Mouse (Mus musculus): ENCODE results near the gene Rab3b. TPM values are rescaled to one million over a fixed set of nuclear protein-coding genes. Genes with fewer than 3 reads are reported as not detected.
A peak's percentile ranks its signal among the peaks of the same experiment; 100 is the strongest.

The Rab3b gene
- 8.6 and 9.8 TPM in 2 replicates for polyA plus RNA-seq (2015; fragmentation: Nextera tagmentation; extraction: Ambion mirVana)

DNA sequence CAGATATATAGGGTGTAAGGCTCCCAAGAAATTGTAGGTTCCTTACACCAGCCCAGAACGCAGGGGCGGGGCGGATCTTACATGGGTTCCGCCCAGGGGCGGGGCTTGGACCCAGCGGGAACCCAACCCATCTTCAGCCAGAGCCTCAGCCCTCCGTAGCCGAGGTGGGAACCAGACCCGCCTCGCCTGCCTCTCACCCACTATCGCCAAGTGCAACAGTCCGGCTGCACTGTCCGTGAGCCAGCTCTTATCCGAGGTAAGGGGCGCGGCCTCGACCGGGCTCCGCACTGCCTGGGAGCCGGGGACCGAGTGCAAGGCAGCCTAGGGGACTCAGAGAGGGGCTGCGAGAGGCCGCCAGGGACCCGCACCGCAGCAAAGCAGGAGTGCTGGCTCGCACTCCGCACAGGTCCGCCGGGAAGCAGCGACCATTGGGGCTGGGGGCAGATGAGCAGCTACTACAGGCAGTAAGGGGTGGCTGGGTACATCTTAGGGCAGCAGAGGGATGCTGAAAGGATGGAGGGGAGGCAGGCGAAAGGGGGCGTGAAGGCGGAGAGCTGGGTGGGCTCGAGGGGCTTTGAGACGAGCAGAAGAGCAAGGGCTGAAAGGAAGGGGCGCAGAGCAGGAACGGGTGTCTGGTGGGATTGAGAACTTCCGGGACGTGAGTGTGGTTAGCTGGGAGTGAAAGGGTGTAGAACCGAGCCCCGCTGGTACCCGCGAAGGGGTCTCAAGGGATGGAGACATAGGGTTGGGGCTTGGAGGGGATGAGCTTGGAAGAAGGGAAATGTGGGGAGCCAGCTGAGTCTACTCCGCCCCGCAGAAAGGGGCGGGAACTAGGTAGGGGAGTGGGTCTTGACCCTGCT lies at the start of gene Rab3b:
Gene Rab3b (plus strand): TSS at position 101 of the 860 bp plus-strand sequence.
- Histone ChIP-seq H3K4me2 (ENCODE audit: low read depth, low read length) (peak within 1 kb of the TSS; percentile 99), H3K9me3 (ENCODE audit: control insufficient read depth, low read length) (no peaks in the 10 kb centered on the region), H3K4me1 (ENCODE audit: control insufficient read depth, insufficient read depth, low read length) (peaks cover 9% of the 10 kb centered on the region; the same call in 1 of the 2 replicates), H3K27ac (ENCODE audit: low read length) (no peak within 1 kb of the TSS), H3K27me3 (replicated peaks; ENCODE audit: control insufficient read depth, insufficient read depth, low read length) (no peaks in the 10 kb centered on the region), H3K36me3 (ENCODE audit: control insufficient read depth, insufficient read depth, low read length) (no peaks in the 10 kb centered on the region), H3K9ac (ENCODE audit: low read depth, low read length) (peak within 1 kb of the TSS; percentile 66), H3K4me3 (ENCODE audit: low read length) (peak within 1 kb of the TSS; percentile 72)
- under 1% methylated on average over 46 of the region's 46 CpGs for WGBS
- ATAC-seq: peak; percentile 94

DNA sequence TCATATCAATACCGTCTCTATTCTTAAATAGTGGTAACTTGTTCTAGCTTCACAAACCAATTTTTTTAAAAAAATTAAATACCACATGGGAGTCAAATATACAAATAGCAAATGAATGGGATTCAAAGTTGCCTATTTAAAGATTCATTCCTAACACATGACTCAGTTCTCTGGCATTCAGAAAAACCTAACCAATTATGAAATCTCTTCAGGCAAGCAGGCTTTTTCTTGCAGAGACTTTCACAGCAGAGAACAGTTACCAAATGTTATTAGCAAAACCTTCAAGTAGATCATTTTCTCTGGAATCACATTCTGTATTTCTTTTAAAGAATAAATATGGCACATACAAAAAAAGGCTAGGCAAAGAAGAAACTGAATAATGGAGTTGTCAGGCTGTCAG lies 48.2 kb upstream of the Rab3b start:
- no peak overlapping the region for H3K4me3 ChIP-seq (ENCODE audit: low read length)
- H3K36me3 ChIP-seq (ENCODE audit: control insufficient read depth, insufficient read depth, low read length): peaks cover 8% of the 10 kb centered on the region; the same call in 1 of the 2 replicates
- H3K4me2 ChIP-seq (ENCODE audit: low read depth, low read length): no peak overlapping the region
- ATAC-seq: no peak
- H3K4me1 ChIP-seq (ENCODE audit: control insufficient read depth, insufficient read depth, low read length): peaks cover 14% of the 10 kb centered on the region
- H3K27ac ChIP-seq (ENCODE audit: low read length): no peak overlapping the region
- no peak overlapping the region for H3K9ac ChIP-seq (ENCODE audit: low read depth, low read length)
- 83% methylated on average over 1 of the region's 1 CpGs for WGBS
- H3K9me3 ChIP-seq (ENCODE audit: control insufficient read depth, low read length): no peaks in the 10 kb centered on the region
- H3K27me3 ChIP-seq (replicated peaks; ENCODE audit: control insufficient read depth, insufficient read depth, low read length): no peaks in the 10 kb centered on the region

DNA sequence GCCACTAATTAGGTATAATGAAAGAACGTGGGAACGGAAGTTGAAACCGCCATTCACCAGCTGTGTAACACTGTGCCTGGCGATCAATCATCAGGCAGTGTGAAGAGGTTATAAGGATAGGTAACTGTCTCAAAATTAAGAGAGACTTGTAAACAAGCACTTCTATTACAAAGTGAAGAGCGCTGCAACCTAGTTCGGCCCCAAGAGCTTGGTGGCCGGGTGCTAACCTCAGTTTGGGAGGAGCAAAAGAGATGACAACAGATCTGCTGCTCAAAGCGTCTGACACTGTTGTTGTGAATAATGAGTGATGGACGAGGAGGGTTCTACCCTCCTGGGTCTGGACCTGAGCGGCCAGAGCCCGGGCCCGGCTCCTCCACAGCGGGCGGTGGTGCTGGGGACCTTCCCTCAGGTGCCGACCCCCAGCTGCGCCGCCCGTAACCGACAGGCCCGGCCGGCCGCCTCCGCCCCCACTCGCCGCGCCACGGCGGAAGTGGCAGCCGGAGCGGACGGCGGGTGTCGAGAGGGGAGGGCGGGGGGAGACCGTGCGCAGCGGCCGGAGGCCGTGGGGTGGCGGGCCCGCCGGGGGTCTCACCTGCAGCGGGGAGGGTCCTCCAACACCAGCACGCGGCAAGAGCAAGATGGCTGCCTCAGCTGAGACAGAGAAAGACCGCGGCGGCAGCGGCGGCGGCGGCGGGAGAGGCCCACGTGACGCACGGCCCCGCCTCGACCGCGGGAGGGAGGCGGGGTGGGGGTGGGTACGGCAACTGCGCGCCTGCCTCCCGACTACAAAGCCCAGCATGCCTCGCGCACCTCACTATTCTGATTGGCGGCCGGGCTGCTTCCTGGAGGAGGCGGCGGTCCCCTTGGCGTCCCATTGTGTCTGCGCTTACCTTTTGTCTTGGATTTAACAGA lies 45.7 kb upstream of the Rab3b start, which contains the start of gene Btf3l4:
Gene Btf3l4 (minus strand): TSS at position 699 of the 912 bp plus-strand sequence.
- Histone ChIP-seq H3K27me3 (replicated peaks; ENCODE audit: control insufficient read depth, insufficient read depth, low read length) (no peaks in the 10 kb centered on the region), H3K4me1 (ENCODE audit: control insufficient read depth, insufficient read depth, low read length) (peaks cover 23% of the 10 kb centered on the region), H3K36me3 (ENCODE audit: control insufficient read depth, insufficient read depth, low read length) (peaks cover 3% of the 10 kb centered on the region; the same call in 1 of the 2 replicates), H3K4me3 (ENCODE audit: low read length) (peak within 1 kb of the TSS; percentile 91), H3K9me3 (ENCODE audit: control insufficient read depth, low read length) (no peaks in the 10 kb centered on the region), H3K4me2 (ENCODE audit: low read depth, low read length) (peak within 1 kb of the TSS; percentile 68), H3K27ac (ENCODE audit: low read length) (peak within 1 kb of the TSS; percentile 99), H3K9ac (ENCODE audit: low read depth, low read length) (peak within 1 kb of the TSS; percentile 97)
- under 1% methylated on average over 61 of the region's 73 CpGs for WGBS
- ATAC-seq: peak; percentile 94

DNA sequence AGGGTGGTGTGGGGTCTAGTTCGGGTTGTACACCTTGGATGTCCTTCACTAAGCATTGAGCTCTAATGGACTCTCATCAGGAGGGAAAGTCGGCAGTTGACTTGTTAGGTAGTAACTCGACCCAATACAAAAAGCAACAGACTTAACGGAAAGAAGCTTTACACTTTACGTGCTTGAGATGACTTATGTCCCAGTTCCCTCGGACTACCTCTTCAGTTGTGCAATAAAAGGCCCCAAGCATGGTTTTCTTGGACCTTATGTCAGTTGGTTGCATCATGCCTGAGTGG lies 45.1 kb upstream of the Rab3b start:
- peak overlapping the region; percentile 91 for H3K4me3 ChIP-seq (ENCODE audit: low read length)
- peaks cover 3% of the 10 kb centered on the region; the same call in 1 of the 2 replicates for H3K36me3 ChIP-seq (ENCODE audit: control insufficient read depth, insufficient read depth, low read length)
- no peaks in the 10 kb centered on the region for H3K9me3 ChIP-seq (ENCODE audit: control insufficient read depth, low read length)
- under 1% methylated on average over 6 of the region's 6 CpGs for WGBS
- H3K4me1 ChIP-seq (ENCODE audit: control insufficient read depth, insufficient read depth, low read length): peaks cover 25% of the 10 kb centered on the region
- no peak for ATAC-seq
- no peaks in the 10 kb centered on the region for H3K27me3 ChIP-seq (replicated peaks; ENCODE audit: control insufficient read depth, insufficient read depth, low read length)
- H3K4me2 ChIP-seq (ENCODE audit: low read depth, low read length): peak overlapping the region; percentile 68
- peak overlapping the region; percentile 97 for H3K9ac ChIP-seq (ENCODE audit: low read depth, low read length)
- peak overlapping the region; percentile 99 for H3K27ac ChIP-seq (ENCODE audit: low read length)

DNA sequence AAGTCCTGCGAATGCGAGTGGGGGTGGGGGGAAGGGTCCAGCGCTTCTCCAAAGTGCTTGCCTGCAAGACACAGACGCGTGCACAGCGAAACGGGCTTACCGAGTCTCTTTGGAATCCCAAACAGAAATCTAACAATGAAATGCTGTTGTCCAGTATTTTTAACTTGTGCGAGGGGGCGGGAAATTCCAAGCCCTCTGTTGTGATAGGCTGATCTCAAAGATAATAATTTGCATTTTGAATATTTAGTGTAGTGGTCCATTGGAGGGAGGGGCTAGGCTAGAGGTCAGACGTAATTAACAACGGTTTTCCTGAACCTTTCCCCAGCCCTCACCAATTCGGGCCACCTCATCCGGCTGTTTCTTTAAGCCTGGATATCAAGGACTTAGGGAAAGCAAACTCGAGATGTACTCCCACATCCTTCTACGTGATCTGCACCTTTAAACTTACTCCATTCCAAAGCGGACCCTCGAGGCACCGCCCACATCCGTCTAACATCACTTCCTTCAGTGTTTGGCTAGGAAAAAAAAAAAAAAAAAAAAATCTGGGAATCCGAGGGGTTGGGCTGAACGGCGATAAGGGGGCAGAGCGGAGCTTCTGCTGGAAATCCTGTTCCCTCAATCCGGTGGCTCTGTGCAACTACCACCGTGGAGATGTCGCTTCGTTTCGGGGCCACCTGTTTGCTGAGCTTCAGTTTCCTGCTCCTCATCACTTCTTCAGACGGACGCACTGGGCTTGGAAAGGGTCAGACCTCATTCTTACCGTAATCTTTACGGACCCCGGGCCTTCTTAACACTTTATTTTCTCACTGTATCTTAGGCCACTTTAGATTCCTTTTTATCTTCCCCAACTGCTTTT lies 44.5 kb upstream of the Rab3b start, which contains the start of gene Txndc12:
Gene Txndc12 (plus strand): TSS at position 487 of the 856 bp plus-strand sequence.
- peak; percentile 81 for ATAC-seq
- H3K4me2 ChIP-seq (ENCODE audit: low read depth, low read length): peak within 1 kb of the TSS; percentile 84
- H3K9ac ChIP-seq (ENCODE audit: low read depth, low read length): peak within 1 kb of the TSS; percentile 97
- H3K36me3 ChIP-seq (ENCODE audit: control insufficient read depth, insufficient read depth, low read length): no peaks in the 10 kb centered on the region
- peak within 1 kb of the TSS; percentile 91 for H3K4me3 ChIP-seq (ENCODE audit: low read length)
- WGBS: under 1% methylated on average over 34 of the region's 34 CpGs
- H3K27ac ChIP-seq (ENCODE audit: low read length): peak within 1 kb of the TSS; percentile 99
- no peaks in the 10 kb centered on the region for H3K27me3 ChIP-seq (replicated peaks; ENCODE audit: control insufficient read depth, insufficient read depth, low read length)
- no peaks in the 10 kb centered on the region for H3K9me3 ChIP-seq (ENCODE audit: control insufficient read depth, low read length)
- peaks cover 25% of the 10 kb centered on the region for H3K4me1 ChIP-seq (ENCODE audit: control insufficient read depth, insufficient read depth, low read length)

DNA sequence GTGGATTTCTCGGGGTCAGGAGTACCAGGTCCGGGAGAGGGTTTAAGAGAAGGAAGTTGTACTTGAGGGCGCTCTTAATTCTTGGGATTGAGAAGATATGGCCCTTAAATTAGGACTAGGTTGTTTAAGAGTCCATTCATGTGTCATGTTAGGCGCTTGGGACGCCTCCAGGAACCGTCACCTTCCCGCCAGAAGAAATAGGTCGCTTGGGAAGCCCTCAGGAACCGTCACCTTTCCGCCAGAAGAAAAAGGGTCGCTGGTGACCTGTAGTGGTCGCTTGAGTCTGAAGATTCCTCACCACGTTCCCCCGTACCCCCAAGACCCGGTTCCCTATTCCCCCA lies 43.9 kb upstream of the Rab3b start:
- H3K27me3 ChIP-seq (replicated peaks; ENCODE audit: control insufficient read depth, insufficient read depth, low read length): no peaks in the 10 kb centered on the region
- no peak for ATAC-seq
- WGBS: under 1% methylated on average over 15 of the region's 15 CpGs

DNA sequence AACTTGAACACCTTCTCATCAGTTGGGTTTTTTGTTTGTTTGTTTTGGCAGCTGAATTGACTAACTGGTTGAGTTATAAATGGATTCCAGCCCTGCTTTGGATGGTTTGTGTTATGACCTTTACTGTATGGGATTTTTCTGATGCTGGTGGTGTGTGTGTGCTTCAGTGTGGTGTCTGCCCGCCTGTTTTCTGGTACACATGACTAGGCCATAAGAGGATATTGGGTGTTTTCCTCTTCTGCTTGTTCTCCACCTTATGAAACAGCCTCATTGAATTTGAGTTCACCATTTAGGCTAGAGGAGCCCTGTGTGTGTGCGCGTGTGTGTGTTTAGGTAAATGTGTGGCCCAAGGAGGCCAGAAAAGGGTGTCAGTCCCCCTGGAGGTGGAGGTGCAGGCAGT lies 43.4 kb upstream of the Rab3b start:
- no peaks in the 10 kb centered on the region for H3K27me3 ChIP-seq (replicated peaks; ENCODE audit: control insufficient read depth, insufficient read depth, low read length)
- peak overlapping the region; percentile 99 for H3K27ac ChIP-seq (ENCODE audit: low read length)
- peak overlapping the region; percentile 91 for H3K4me3 ChIP-seq (ENCODE audit: low read length)
- H3K9ac ChIP-seq (ENCODE audit: low read depth, low read length): peak overlapping the region; percentile 97
- ATAC-seq: no peak
- peak overlapping the region; percentile 84 for H3K4me2 ChIP-seq (ENCODE audit: low read depth, low read length)
- peaks cover 25% of the 10 kb centered on the region for H3K4me1 ChIP-seq (ENCODE audit: control insufficient read depth, insufficient read depth, low read length)
- 48% methylated on average over 3 of the region's 3 CpGs for WGBS
- H3K9me3 ChIP-seq (ENCODE audit: control insufficient read depth, low read length): no peaks in the 10 kb centered on the region
- no peaks in the 10 kb centered on the region for H3K36me3 ChIP-seq (ENCODE audit: control insufficient read depth, insufficient read depth, low read length)

More for the DNA sequence above, 43.9 kb upstream of the Rab3b start:
- Histone ChIP-seq H3K4me1 (ENCODE audit: control insufficient read depth, insufficient read depth, low read length) (peaks cover 25% of the 10 kb centered on the region), H3K4me2 (ENCODE audit: low read depth, low read length) (peak overlapping the region; percentile 84), H3K4me3 (ENCODE audit: low read length) (peak overlapping the region; percentile 91), H3K27ac (ENCODE audit: low read length) (peak overlapping the region; percentile 99), H3K36me3 (ENCODE audit: control insufficient read depth, insufficient read depth, low read length) (no peaks in the 10 kb centered on the region), H3K9ac (ENCODE audit: low read depth, low read length) (peak overlapping the region; percentile 97), H3K9me3 (ENCODE audit: control insufficient read depth, low read length) (no peaks in the 10 kb centered on the region)

DNA sequence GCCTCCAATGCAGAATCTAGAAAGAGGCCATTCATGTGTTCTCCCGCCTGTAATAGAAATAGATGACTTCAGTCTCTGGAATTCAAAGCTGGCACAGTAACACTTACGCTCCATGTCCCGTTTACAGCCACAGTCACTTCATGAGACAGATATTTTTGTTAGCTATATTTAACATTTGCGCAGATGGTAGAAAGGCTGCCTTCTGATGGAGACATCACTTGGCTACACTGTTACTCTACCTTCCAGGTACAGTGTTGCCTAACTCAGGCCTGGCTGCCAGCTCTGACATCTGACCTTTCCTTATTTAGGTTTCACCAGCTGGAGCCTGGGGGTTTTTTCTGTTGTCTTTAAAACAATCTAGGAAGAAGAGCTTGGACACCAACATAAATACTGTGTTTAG lies 40.8 kb upstream of the Rab3b start:
- Histone ChIP-seq H3K4me2 (ENCODE audit: low read depth, low read length) (no peak overlapping the region), H3K4me3 (ENCODE audit: low read length) (no peak overlapping the region), H3K9me3 (ENCODE audit: control insufficient read depth, low read length) (no peaks in the 10 kb centered on the region), H3K27ac (ENCODE audit: low read length) (no peak overlapping the region), H3K36me3 (ENCODE audit: control insufficient read depth, insufficient read depth, low read length) (no peaks in the 10 kb centered on the region), H3K27me3 (replicated peaks; ENCODE audit: control insufficient read depth, insufficient read depth, low read length) (no peaks in the 10 kb centered on the region), H3K9ac (ENCODE audit: low read depth, low read length) (peak overlapping the region; percentile 1; the same call in 1 of the 2 replicates), H3K4me1 (ENCODE audit: control insufficient read depth, insufficient read depth, low read length) (peaks cover 15% of the 10 kb centered on the region)
- 70% methylated on average over 4 of the region's 4 CpGs for WGBS
- ATAC-seq: no peak

All from intestine, embryonic 16.5 days (tissue).